Mouse (Mus musculus) bone marrow macrophage, adult 2 months (primary cell): ENCODE data around the gene Dll4.

Experiments used
- CTCF ChIP-seq: IDR thresholded peaks from 2 replicates; pipeline ENCODE4 v1.5.1; 2012; ENCODE audit warnings: low read depth, mild to moderate bottlenecking, low read length, moderate library complexity
- POLR2A ChIP-seq: IDR thresholded peaks from 2 replicates; pipeline ENCODE4 v1.6.1; 2012; ENCODE audit warnings: mild to moderate bottlenecking, low read depth, low read length, borderline replicate concordance

DNA sequence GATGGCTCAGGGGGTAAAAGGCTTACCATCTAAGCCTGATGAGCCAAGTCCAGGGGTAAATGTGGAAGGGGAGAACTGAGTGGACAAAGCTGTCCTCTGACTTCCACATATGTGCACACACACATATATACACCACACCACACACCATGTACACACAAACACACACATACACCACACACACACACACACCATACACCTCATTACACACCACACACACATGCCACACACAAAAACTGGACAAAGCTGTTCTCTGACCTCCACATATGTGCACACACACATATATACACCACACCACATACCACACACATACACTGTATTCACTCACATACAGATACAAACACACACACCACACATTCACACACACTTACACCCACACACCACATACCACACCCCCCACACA, 30.7 kb downstream of the Dll4 start:
- TF ChIP-seq CTCF (no peak), POLR2A (no peak)
